Mouse (Mus musculus): ENCODE data around the gene Sbk3. TPM values are rescaled to one million over a fixed set of nuclear protein-coding genes. Genes with fewer than 3 reads are reported as not detected.
A peak's percentile ranks its signal among the peaks of the same experiment; 100 is the strongest.

Sbk3 gene
- total and polyA plus RNA-seq, 2 experiments from 2014 or later = 2.7 to 3.9 TPM

DNA sequence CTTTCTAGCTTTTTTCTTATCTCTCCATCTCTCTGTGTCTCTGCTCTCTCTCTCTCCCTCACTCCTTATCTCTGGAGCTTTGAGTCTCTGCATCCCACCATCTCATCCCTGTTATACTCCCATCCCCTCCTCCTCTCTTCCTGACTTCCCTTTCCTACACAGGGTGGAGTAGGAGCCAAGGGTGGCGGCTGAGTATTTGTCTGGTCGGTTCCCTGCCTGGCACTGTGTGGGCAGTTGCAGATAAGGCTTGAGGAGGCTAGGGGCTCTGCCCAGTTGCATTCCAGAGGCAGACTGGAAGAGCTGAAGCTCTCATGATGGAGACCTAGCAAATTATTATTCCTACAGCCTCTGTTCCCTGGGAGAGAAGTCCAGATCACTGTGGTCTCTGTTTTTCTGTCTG lies 17.3 kb upstream of the Sbk3 start:
- no peak overlapping the region for H3K4me2 ChIP-seq (ENCODE audit: low read depth, low read length)
- TF ChIP-seq CTCF (IDR thresholded peaks at IDR 0.05; ENCODE audit: low read depth) = no peak
- TF ChIP-seq EP300 (IDR thresholded peaks at IDR 0.05; ENCODE audit: low read depth) = no peak
- H3K9ac ChIP-seq (replicated peaks; ENCODE audit: low read depth, low read length) = no peak overlapping the region

DNA sequence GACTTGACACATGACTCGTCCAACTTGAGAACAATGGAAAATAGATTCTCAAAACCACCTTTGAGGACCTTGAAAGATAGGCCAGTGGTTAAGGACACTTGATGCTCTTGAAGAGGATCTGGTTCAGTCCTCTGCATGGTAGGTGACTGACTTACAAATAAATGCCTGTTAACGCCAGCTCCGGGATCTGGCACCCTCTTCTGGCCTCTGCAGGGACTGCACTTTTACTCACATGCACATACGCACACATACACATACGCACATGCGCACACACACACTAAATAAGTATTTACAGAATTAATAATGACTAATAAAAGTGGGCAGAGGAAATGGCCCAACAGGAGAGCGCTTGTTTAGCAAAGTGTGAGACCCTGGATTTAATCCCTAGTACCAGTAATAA lies 5.9 kb upstream of the Sbk3 start:
- no peaks in the 10 kb centered on the region for H3K36me3 ChIP-seq (replicated peaks; ENCODE audit: control insufficient read depth, insufficient read depth, low read length)
- no peaks in the 10 kb centered on the region for H3K27me3 ChIP-seq (ENCODE audit: control insufficient read depth, insufficient read depth, low read length)
- H3K9ac ChIP-seq (replicated peaks; ENCODE audit: low read depth, low read length) = no peak overlapping the region
- ATAC-seq (ENCODE audit: insufficient read depth, low read depth) = no peak
- H3K4me1 ChIP-seq (ENCODE audit: control insufficient read depth, insufficient read depth) = peaks cover 15% of the 10 kb centered on the region
- no peak overlapping the region for H3K4me2 ChIP-seq (ENCODE audit: low read depth, low read length)
- TF ChIP-seq CTCF (IDR thresholded peaks at IDR 0.05; ENCODE audit: low read depth) = no peak
- no peak for TF ChIP-seq EP300 (IDR thresholded peaks at IDR 0.05; ENCODE audit: low read depth)
- H3K9me3 ChIP-seq (replicated peaks; ENCODE audit: control insufficient read depth, low read length) = no peaks in the 10 kb centered on the region
- H3K27ac ChIP-seq (ENCODE audit: low read depth) = no peak overlapping the region
- 85% methylated on average over 7 of the region's 7 CpGs for WGBS
- no peak for DNase-seq (ENCODE audit: low spot score)
- no peak overlapping the region for H3K4me3 ChIP-seq (ENCODE audit: low read depth, low read length)

More for the DNA sequence above, 17.3 kb upstream of the Sbk3 start:
- no peak overlapping the region for H3K4me3 ChIP-seq (ENCODE audit: low read depth, low read length)
- no peak for DNase-seq (ENCODE audit: low spot score)
- no peaks in the 10 kb centered on the region for H3K9me3 ChIP-seq (replicated peaks; ENCODE audit: control insufficient read depth, low read length)
- H3K27me3 ChIP-seq (ENCODE audit: control insufficient read depth, insufficient read depth, low read length) = 0 out of 2 replicates have a peak, but pooled peaks cover 6% of the 10 kb centered on the region
- no peaks in the 10 kb centered on the region for H3K4me1 ChIP-seq (ENCODE audit: control insufficient read depth, insufficient read depth)
- H3K27ac ChIP-seq (ENCODE audit: low read depth) = no peak overlapping the region
- peaks cover 10% of the 10 kb centered on the region for H3K36me3 ChIP-seq (replicated peaks; ENCODE audit: control insufficient read depth, insufficient read depth, low read length)
- no peak; the same call in 1 of the 2 replicates for ATAC-seq (ENCODE audit: insufficient read depth, low read depth)
- WGBS = 4% methylated on average over 2 of the region's 2 CpGs

DNA sequence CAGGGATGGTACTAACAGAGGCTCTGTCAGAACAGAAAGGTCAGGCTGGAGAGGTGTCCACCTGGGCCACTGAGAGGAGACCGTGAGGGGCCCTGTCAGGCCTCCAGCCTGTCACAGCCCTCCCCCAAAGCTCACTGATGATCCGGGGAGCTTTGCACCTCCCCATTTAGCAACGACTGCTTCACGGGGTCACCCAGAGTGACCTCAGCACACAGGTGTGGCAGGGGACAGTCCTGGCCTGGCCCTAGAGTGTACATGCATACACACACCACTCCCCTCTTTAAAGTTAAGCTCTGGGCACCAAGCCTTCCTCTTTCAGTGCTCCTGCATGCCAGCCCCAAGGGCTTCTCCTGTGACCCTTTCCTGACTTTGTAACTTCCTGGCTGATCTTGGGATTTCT lies 4.5 kb upstream of the Sbk3 start:
- no peak overlapping the region for H3K27ac ChIP-seq (ENCODE audit: low read depth)
- no peaks in the 10 kb centered on the region for H3K36me3 ChIP-seq (replicated peaks; ENCODE audit: control insufficient read depth, insufficient read depth, low read length)
- no peak for DNase-seq (ENCODE audit: low spot score)
- 51% methylated on average over 4 of the region's 4 CpGs for WGBS
- no peak for TF ChIP-seq EP300 (IDR thresholded peaks at IDR 0.05; ENCODE audit: low read depth)
- no peak for TF ChIP-seq CTCF (IDR thresholded peaks at IDR 0.05; ENCODE audit: low read depth)
- no peak overlapping the region for H3K4me2 ChIP-seq (ENCODE audit: low read depth, low read length)
- H3K27me3 ChIP-seq (ENCODE audit: control insufficient read depth, insufficient read depth, low read length) = no peaks in the 10 kb centered on the region
- H3K4me3 ChIP-seq (ENCODE audit: low read depth, low read length) = no peak overlapping the region
- no peak overlapping the region for H3K9ac ChIP-seq (replicated peaks; ENCODE audit: low read depth, low read length)
- no peak for ATAC-seq (ENCODE audit: insufficient read depth, low read depth)
- H3K4me1 ChIP-seq (ENCODE audit: control insufficient read depth, insufficient read depth) = peaks cover 18% of the 10 kb centered on the region
- no peaks in the 10 kb centered on the region for H3K9me3 ChIP-seq (replicated peaks; ENCODE audit: control insufficient read depth, low read length)

DNA sequence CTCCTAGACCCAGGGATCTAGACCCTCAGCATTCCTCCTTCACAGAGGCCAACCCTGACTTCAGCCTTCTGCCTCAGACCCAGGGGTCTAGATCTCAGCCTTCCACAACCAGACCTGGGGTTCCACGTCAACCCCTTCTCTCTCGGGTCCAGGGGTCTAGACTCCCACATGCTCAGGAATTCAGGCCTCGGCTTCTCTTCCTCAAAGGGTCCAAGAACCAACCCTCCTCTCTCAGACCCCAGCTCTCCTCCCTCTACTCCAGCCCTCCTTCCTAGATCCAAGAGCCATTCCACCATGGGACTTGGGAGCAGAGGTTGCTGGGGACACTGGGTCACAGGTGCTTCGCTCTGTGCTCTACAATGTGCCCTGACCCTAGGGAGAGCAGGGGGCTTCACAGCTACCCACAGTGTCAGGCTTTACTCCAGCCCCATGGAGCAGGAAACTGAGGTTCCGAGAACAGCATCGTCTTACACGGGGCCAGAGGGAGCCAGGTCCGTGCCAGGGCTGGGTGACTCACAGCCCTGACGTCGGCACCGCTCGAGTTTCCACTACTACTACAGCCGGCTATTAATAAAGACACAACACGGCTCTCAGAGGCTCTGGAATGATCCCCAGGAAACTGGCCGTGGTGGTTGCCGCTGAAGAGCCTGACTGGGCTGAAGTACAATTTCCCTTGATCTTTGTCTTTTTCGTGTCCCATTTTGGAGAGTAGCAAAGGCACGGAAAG lies 1.5 kb upstream of the Sbk3 start:
- Histone ChIP-seq H3K9ac (replicated peaks; ENCODE audit: low read depth, low read length) (no peak overlapping the region), H3K4me3 (ENCODE audit: low read depth, low read length) (no peak overlapping the region), H3K4me2 (ENCODE audit: low read depth, low read length) (no peak overlapping the region), H3K4me1 (ENCODE audit: control insufficient read depth, insufficient read depth) (peaks cover 18% of the 10 kb centered on the region), H3K9me3 (replicated peaks; ENCODE audit: control insufficient read depth, low read length) (no peaks in the 10 kb centered on the region), H3K36me3 (replicated peaks; ENCODE audit: control insufficient read depth, insufficient read depth, low read length) (no peaks in the 10 kb centered on the region), H3K27ac (ENCODE audit: low read depth) (peak overlapping the region; percentile 68), H3K27me3 (ENCODE audit: control insufficient read depth, insufficient read depth, low read length) (no peaks in the 10 kb centered on the region)
- ATAC-seq (ENCODE audit: insufficient read depth, low read depth) (peak; percentile 94), DNase-seq (ENCODE audit: low spot score) (peak; percentile 90)
- WGBS = 31% methylated on average over 18 of the region's 18 CpGs
- TF ChIP-seq EP300 (IDR thresholded peaks at IDR 0.05; ENCODE audit: low read depth) (no peak), CTCF (IDR thresholded peaks at IDR 0.05; ENCODE audit: low read depth) (no peak)

DNA sequence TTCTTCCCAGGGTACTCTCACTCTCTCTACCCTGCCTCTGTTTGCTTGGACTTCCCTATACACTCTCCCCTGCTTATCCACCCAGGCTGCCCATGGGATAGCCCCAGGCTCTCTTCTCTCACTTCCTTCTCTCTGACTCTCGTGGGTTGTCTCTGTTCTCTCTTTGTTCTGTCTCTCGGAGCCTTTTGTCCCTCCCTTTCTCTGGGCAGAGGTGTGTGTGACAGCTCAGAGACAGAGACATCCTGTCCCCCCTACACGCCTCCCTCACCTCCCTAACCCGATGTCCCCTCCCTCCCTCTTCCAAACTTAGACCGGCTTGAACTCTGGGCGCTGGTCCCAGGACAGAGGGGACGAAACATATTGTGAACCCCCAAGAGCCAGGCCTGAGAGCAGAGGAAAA lies 742 bp upstream of the Sbk3 start:
- TF ChIP-seq CTCF (IDR thresholded peaks at IDR 0.05; ENCODE audit: low read depth) (no peak), EP300 (IDR thresholded peaks at IDR 0.05; ENCODE audit: low read depth) (no peak)
- H3K27me3 ChIP-seq (ENCODE audit: control insufficient read depth, insufficient read depth, low read length) = no peaks in the 10 kb centered on the region
- no peak overlapping the region for H3K9ac ChIP-seq (replicated peaks; ENCODE audit: low read depth, low read length)
- H3K9me3 ChIP-seq (replicated peaks; ENCODE audit: control insufficient read depth, low read length) = no peaks in the 10 kb centered on the region
- peaks cover 18% of the 10 kb centered on the region for H3K4me1 ChIP-seq (ENCODE audit: control insufficient read depth, insufficient read depth)
- peak overlapping the region; percentile 68 for H3K27ac ChIP-seq (ENCODE audit: low read depth)
- H3K36me3 ChIP-seq (replicated peaks; ENCODE audit: control insufficient read depth, insufficient read depth, low read length) = no peaks in the 10 kb centered on the region
- WGBS = 17% methylated on average over 7 of the region's 7 CpGs
- no peak overlapping the region for H3K4me3 ChIP-seq (ENCODE audit: low read depth, low read length)
- H3K4me2 ChIP-seq (ENCODE audit: low read depth, low read length) = no peak overlapping the region
- peak; percentile 46 for DNase-seq (ENCODE audit: low spot score)
- peak; percentile 31; the same call in 1 of the 2 replicates for ATAC-seq (ENCODE audit: insufficient read depth, low read depth)

DNA sequence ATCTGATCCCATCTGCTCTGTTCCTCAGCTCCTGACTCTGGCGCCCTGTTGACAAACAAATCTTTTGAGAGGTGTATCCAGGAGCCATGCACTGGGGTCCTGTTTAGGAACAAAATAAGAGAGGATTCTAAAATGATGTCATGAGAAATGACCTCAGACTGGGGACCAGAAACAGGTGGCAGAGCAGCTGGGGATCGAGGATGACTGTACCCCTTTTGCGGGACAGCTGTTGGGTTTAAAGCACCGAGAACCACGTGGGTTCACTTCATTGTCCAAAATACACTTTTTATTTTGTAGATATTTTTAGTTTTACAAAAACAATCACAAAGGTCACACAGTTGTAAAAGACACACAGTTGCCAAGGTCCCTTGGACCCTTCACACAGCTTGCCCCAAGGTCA lies 6.0 kb downstream of the Sbk3 start:
- Histone ChIP-seq H3K4me2 (ENCODE audit: low read depth, low read length) (no peak overlapping the region), H3K9me3 (replicated peaks; ENCODE audit: control insufficient read depth, low read length) (no peaks in the 10 kb centered on the region), H3K36me3 (replicated peaks; ENCODE audit: control insufficient read depth, insufficient read depth, low read length) (no peaks in the 10 kb centered on the region), H3K9ac (replicated peaks; ENCODE audit: low read depth, low read length) (no peak overlapping the region), H3K4me1 (ENCODE audit: control insufficient read depth, insufficient read depth) (no peaks in the 10 kb centered on the region), H3K4me3 (ENCODE audit: low read depth, low read length) (no peak overlapping the region), H3K27me3 (ENCODE audit: control insufficient read depth, insufficient read depth, low read length) (no peaks in the 10 kb centered on the region), H3K27ac (ENCODE audit: low read depth) (no peak overlapping the region)
- WGBS = 70% methylated on average over 5 of the region's 5 CpGs
- no peak for TF ChIP-seq CTCF (IDR thresholded peaks at IDR 0.05; ENCODE audit: low read depth)
- TF ChIP-seq EP300 (IDR thresholded peaks at IDR 0.05; ENCODE audit: low read depth) = no peak
- DNase-seq (ENCODE audit: low spot score) = no peak
- no peak for ATAC-seq (ENCODE audit: insufficient read depth, low read depth)

Data from heart, postnatal 0 days (tissue).